Mouse (Mus musculus) stomach, postnatal 0 days (tissue): Measurements from ENCODE around the gene Heatr5b.

Experiments
- CTCF ChIP-seq: IDR thresholded peaks from 2 replicates; pipeline ENCODE4 v1.5.1; 2016; ENCODE audit warnings: antibody characterized with exemption, low read depth, mild to moderate bottlenecking, moderate library complexity
- EP300 ChIP-seq: optimal IDR thresholded peaks from 2 replicates; pipeline ENCODE3; 2016; ENCODE audit warnings: antibody characterized with exemption

DNA sequence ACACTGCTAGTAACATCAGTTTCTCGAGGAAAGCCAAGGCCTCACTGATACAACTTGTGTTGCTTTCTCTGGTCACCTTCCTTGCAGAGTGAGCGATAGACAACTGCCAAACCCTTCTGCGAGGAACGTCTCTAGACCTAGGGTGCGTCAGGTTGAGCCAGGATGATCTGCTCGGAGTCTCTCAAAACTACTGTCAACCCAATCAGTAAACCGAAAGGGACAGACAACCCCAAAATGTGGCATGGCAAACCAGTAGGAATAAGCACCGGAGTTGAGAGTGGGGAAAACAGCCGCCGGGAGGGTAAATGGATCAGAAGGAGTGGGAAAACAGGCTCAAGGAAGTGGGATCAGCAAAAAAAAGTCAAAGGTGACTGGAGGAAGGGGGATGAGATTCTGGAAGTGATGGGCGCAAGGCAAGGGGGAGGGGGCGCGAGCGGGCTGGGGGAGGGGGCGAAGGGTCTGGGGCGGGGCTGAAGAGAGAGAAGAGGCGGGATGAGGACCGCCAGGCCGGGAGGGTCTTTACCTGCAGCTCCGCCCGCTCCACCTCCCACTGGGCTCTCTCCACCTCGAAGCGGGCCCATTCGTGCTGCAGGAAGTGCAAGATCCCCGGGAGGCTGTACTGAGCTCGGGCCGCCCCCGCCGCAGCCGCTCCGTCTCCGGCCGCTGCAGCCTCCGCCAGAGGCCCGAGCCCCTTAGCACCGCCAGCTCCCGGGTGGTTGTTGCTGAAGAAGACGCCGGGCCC is 99.3 kb downstream of the Heatr5b start:
- TF ChIP-seq CTCF: no peak
- TF ChIP-seq EP300: no peak
